Mouse (Mus musculus) liver, postnatal 0 days (tissue): ENCODE data around the gene Eef1g.

Experiments used
- CTCF ChIP-seq: sonication (generic); IDR thresholded peaks from 2 replicates; pipeline ENCODE4 v1.5.1; 2016; ENCODE audit warnings: antibody characterized with exemption, low read depth
- EP300 ChIP-seq: IDR thresholded peaks from 2 replicates; pipeline ENCODE4 v1.6.1; 2016; ENCODE audit warnings: antibody characterized with exemption, low read depth, mild to moderate bottlenecking

GRCm38 (mm10) chr19:8945251-8945650 is 21.6 kb upstream of the Eef1g start:
- TF ChIP-seq CTCF: 0 out of 2 replicates have a peak, but pooled peaks have one; percentile 3
- TF ChIP-seq EP300: no peak
